Comparison of ENCODE assay signal across 16 mouse cellular contexts in the genomic region with DNA sequence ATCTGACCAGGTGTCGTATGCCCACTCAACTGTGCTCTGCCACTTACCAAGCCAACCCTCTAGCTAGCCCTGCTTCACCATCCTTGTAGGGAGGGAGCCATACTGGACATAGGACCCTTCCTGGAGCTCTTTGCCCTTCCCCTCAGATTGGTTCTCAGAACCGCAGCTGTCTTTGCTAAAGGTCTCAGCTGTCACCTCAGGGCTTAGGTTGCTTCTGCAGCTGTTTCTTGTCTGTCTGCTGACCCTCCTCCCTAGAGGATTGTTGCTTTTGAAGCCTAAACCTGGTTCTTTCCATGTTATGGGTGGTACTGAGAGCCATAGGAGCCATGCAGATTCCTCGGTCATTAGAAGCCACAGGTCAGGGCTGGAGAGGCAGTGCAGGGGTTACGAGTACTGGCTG.
"Had no signal": no experiment of that assay in that cellular context is flagged by ENCODE, and none has a peak within 500 bp of the region (broad histone marks: within the 10 kb centered on the region; RNA-seq: fewer than 3 reads in every experiment).

No protein-coding gene starts in this region.

- H3K4me3 ChIP-seq: intestine, embryonic 15.5 days; layer of hippocampus, adult 2 months; midbrain, embryonic 10.5 days; neural tube, embryonic 13.5 days had no signal

- DNase-seq: kidney, adult 8-10 months; kidney, postnatal 25 days; lung, embryonic 14.5 days; lung, postnatal 10 days; lung, postnatal 4 days; midbrain, embryonic 14.5 days; retina, postnatal 1 day; right cerebral cortex, postnatal 4 days; spleen, adult 18-20 months; thymus, adult 18-20 months; thymus, postnatal 14 days had no signal

- ATAC-seq: intestine, embryonic 15.5 days had no signal

- H3K4me2 ChIP-seq: intestine, embryonic 15.5 days; lung, embryonic 14.5 days; neural tube, embryonic 13.5 days had no signal

- H3K9ac ChIP-seq: intestine, embryonic 15.5 days; liver, embryonic 14.5 days; lung, embryonic 14.5 days; neural tube, embryonic 13.5 days had no signal

- H3K9me3 ChIP-seq: intestine, embryonic 15.5 days; neural tube, embryonic 13.5 days had no signal

- H3K27me3 ChIP-seq: intestine, embryonic 15.5 days; neural tube, embryonic 13.5 days had no signal

- H3K4me1 ChIP-seq: intestine, embryonic 15.5 days; midbrain, embryonic 10.5 days; neural tube, embryonic 13.5 days had no signal

- H3K27ac ChIP-seq: intestine, embryonic 15.5 days; layer of hippocampus, adult 2 months; liver, embryonic 14.5 days; midbrain, embryonic 10.5 days; neural tube, embryonic 13.5 days had no signal
